Mouse (Mus musculus) layer of hippocampus, postnatal 14 days (tissue): Measurements from ENCODE around the gene Hnrnpr. TPM values are rescaled to one million over a fixed set of nuclear protein-coding genes. Genes with fewer than 3 reads are reported as not detected.

Source experiments
- DNase-seq, 2 experiments: peaks; one replicate each; pipeline ENCODE4 v3.0.0; 2021 to 2022; ENCODE audit warnings: low spot score in 2 of 2, mixed read lengths in 1 of 2
- long read RNA-seq, 2 experiments: library from polyadenylated mRNA; stranded (forward); transcript quantifications; one replicate each; pipeline ENCODE4 v2.0.0; 2021
- total RNA-seq, 2 experiments: library from RNA; stranded (reverse); gene quantifications; 2 replicates each; pipeline ENCODE4 v1.2.3; 2021

Gene Hnrnpr
- total RNA-seq, result 10 to 100 TPM; 97.3 to 99.9 TPM
- long read RNA-seq, experiment 1, full-length matches to known transcripts, result 136 of 144 reads
- long read RNA-seq, experiment 1, partial matches to known transcripts, result 3 of 144 reads
- long read RNA-seq, experiment 1, other reads (novel, unspliced or antisense), result 5 of 144 reads
- long read RNA-seq, experiment 2, full-length matches to known transcripts, result 118 of 130 reads
- long read RNA-seq, experiment 2, partial matches to known transcripts, result 5 of 130 reads
- long read RNA-seq, experiment 2, other reads (novel, unspliced or antisense), result 7 of 130 reads

DNA sequence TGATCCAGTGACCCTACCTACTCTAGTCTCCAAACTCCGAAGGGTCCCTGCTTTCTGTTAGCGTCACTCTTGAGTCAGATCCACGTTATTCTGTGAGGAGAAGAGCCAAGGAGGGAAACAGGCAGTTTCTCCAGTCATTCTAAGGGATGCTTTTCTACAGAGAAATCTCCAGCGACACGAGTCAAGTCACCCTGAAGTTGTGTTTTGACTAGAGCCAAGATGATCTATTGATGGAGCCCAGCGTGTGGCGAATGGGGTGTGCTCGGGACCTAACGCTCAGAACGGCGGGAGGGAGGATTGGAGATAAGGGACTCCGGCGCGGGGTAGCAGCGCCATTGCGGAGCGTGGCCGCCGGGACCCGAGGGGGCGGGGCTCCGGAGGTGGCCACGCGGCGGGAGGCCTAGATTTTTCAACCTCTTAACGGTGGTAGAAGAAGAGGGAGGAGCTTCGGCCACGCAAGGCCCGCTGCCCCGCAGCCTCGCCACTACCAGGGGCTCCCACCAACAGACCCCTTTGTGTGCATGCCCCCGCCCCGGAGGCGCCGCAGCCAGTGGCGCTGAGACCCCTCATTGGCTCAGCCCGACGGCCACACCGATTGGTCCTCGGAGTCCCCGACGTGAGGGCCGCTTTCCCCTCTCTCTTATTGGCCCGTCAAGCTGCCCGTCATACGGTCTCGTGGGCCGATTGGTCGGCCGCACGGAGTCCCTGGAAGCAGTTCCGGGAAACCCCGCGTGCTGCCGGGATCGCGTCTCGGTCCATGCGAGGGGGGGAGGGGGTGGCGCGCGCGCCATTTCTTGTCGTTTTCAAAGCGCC is at the start of gene Hnrnpr:
Gene Hnrnpr, plus strand, starts transcription at position 714 of the 813 bp plus-strand sequence.
- DNase-seq, result peak; percentile 99

DNA sequence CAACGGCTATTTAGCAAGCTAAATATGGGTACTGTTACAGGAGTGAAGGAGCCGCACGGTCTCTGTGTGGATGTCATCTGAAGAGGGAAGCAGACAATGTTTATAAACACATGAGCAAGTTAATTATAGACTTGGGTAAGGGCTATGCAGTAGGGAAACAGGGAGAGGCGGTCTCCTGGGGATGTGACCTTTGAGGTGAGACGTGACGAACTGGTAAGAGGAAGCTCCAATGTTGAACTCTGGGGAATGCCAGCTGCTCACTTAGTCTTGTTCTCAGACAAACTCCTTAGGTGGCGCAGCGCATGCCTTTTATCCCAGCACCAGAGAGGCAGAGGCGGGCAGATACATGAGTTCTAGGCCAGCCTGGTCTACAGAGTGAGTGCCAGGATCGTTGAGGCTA is 48.8 kb upstream of the Hnrnpr start:
- no peak for DNase-seq

DNA sequence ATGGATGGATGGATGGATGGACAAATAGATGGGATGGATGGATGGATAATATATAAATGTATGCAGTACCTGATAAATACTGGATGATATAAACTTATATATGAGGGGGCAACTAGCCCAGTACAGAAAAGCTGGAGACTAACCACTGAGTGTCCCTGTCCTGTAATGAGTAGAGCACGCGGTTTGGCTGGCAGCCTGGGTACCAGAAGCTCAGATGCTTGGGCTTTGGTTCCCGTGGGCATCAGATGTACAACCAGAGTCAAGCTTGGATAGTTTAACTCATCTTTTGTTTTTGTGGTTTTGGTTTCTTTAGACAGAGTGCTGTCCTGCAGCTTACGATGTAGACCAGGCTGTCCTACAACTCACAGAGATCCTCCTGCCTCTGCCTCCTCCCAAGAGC is 47.2 kb upstream of the Hnrnpr start:
- no peak for DNase-seq

DNA sequence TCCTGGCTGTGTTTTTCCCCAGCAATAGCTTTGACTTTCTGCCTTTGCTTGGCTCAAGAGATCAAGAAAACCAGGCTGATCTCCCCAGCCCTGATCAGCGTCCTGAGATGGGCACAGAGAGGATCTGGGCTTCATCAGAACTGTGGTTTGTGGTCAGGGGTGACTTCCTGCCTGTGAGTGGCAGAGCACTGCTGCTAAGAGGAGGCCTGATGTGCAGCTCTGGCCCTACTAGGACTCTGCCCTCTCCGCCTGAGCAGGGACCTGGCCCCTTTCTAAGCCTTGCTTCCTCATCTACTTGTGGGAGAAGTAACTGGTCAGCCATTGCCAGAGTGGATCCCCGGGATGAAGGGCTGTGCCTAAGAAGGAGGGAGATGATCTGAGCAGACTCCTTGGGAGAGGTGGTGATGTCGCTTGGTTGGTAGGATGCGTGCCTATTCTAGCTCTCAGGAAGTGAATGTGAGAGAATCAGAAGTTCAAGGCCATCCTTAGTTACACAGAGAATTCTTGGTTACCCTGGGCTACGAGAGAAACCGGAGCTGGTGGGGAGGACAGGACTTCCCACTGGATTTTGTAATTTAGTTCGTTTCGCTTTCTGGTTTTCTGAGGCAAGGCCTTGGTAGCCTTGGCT is 43.9 kb upstream of the Hnrnpr start:
- no peak for DNase-seq

DNA sequence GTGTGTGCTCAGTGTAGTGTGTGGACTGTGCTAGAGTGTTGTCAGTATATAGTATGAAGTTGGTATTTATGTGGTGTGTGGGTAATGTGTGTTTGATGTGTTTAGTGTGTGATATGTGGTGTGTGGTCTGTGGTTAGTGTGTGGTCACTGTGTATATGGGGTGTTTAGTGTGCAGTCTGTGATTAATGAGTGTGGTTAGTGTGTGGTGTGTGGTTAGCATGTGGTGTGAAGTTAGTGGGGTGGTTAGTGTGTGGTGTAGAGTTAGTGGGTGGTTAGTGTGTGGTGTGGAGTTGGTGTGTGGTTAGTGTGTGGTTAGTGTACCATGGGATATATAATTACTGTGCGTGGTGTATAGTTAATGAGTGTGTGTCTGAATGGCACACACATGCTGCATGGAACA is 41.8 kb upstream of the Hnrnpr start:
- DNase-seq, result no peak

DNA sequence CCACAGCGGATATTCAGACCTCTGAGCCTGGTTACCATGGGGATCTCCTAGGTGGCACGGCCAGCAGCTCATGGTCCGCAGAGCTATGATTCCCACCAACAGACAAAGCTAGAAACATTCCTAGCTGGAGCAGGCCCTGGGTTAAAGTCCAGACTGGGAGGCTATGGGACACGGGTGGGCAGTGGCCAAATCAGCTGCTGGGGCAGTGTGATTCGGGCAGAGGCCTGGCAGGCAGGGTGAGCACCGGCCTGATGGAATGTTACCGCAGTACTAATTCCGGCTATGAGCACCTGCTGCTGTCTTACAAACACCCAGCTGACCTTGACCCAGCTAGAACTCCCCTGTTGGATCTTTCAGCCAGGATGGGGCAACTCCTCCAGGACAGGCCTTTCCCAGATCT is 40.1 kb upstream of the Hnrnpr start:
- DNase-seq, result no peak

DNA sequence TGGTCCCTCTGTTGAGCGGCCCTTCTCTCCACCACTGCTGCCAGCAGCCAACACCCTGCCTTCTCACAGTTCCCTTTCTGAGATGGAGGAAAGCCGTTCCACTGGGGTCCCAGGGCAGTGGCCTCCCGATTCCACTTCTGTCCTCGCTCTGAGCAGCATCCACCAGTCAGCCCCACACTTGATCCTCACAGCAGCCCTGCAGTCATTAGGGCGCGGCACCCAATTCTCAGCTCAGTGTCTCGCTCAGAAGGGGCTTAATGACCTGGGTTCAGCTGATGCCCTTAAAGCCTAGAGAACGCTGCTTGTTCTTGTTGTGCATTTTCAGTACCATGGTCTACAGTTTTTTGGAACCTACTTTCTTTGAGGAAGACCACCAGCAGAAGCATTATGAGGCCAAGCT is 29.6 kb upstream of the Hnrnpr start:
- no peak for DNase-seq

DNA sequence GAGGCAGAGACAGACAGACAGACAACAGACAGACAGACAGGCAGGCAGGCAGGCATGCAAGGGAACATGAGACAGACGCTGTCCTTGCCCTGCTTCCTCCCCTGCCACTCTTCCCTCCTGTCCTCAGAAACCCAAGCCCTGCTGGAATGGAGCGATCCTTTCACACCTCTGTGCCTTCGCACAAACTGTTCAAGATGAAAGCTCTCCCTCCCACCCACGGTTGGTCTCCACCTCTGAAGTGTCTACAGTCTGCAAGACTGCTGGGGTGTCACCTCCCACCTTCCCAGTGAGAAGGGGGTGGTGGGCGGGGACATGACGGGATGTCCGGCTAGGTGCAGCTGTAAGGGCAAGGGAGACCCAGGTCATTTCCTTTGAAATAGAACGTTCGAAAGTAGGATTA is 29.1 kb upstream of the Hnrnpr start:
- DNase-seq, result no peak

DNA sequence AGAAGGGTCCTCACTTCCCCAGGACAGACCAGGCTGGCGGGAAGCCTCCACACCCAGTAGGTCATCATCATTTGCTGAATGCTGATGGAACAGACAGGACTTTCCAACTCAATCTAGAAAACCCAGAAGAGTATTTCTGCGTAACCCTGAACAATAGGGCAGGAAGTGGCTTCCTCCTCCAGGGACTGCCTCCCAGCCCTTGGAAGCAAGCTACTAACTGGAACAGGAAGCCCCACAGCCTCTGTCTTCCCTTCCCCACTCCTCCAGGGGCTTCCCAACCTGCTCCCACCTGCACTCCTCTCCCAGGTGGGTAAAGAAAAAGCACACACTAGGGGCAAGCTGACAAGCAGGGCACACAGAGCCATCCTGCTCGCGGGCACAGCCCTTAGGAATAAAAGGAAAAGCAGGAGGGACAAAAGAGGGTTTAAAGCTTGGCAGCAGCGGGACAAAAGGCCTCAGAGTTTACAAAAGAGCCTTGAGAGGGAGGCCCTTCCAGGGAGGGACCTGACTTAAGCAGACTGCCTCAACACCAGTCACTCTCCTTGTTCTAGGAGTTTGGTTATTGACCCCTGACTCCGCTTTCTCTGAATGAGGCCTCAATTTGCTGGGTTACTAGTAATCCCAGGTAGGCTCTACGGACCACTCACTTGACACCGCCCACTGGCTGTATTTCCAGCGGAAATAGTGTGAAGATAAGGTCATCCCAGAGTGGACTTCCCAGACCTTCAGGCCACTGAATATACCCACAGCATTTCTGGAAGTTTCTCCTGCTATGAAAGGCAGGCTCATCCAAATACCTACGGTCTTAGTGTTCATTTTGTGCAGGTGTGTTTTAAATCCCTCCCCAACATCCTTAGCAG is 27.9 kb upstream of the Hnrnpr start:
- no peak for DNase-seq

DNA sequence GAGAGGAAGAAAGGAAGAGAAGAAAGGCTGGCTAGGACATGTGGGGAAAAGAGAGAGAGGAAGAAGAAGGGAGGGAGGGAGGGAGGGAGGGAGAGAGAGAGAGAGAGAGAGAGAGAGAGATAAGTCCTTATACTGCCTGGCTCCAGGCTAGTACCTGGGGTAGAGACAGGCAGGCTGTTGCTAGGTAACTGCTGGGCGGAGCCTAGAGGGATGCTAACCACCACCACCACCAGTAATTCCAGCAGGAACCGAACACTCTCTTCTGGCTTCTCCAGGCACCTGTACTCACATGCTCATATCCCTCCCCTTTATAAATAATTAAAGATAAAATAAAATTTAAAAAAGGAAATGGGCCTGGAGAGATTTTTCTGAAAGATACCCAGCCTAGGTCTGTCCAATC is 27.0 kb upstream of the Hnrnpr start:
- no peak for DNase-seq

DNA sequence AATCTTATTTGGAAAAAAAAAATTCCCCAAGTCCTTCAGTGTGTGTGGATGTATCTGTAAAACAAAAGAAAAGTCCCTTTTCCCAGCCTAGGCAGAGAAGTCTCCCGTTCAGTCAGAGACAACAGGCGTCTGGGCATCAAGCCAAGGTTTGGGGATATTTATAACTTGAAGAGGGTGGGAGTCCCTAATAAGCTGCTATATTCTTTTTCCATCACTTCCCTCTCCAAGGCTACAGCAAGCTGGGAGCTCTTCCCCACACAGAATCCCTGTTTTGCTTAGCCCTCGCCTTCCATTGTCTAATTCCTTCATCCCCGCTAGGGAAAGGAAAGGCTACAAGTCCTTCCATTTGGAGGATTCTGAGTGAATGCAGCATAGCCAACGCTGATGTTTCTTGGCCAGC is 26.3 kb upstream of the Hnrnpr start, which contains the start of gene Zfp46:
Gene Zfp46, plus strand, starts transcription at position 229 of the 400 bp plus-strand sequence.
- peak; percentile 73 to 93 for DNase-seq

DNA sequence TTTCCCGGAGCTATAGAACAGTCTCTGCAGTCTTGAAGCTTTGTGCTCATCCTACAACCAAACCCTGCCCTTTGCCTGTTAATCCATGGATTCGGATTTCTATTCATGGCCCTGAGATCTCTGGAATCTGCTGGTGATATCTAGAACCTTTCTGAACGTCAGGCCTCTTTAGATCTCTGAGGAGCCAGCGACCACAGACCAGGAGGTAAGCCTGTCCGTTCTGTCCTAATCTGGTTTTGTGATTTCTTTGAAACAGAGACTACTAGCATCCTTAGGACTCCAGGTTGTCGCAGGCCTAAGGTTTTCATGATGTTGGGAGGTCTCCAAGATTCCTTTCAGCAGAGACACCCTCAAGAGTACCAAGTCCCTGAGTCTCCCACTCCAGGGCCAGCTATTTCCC is 25.9 kb upstream of the Hnrnpr start:
- DNase-seq, result peak in 1 of 2 experiments; percentile 23

DNA sequence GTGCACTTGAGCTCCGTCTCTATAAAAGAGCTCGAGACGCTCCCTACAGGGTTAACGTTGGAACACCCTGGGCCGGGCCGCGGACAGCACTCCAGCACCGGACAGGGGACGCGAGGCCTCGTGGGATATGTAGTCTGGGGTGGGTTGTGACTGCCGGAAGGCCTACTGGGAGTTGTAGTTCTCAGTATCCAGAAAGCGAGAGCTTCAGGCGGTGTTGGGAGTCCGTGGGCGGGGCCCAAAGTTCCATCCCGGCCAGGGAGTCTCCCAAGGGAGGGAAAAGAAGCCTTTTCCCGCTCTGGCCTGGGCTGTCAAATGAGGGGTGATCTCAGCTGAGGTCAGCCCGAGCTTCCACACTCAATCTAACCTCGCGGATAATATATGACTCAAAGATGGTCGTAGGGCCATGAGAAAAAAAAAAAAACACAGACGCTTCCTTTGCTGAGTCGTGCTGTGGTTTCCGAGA is 25.4 kb upstream of the Hnrnpr start:
- DNase-seq, result peak; percentile 92 to 96

DNA sequence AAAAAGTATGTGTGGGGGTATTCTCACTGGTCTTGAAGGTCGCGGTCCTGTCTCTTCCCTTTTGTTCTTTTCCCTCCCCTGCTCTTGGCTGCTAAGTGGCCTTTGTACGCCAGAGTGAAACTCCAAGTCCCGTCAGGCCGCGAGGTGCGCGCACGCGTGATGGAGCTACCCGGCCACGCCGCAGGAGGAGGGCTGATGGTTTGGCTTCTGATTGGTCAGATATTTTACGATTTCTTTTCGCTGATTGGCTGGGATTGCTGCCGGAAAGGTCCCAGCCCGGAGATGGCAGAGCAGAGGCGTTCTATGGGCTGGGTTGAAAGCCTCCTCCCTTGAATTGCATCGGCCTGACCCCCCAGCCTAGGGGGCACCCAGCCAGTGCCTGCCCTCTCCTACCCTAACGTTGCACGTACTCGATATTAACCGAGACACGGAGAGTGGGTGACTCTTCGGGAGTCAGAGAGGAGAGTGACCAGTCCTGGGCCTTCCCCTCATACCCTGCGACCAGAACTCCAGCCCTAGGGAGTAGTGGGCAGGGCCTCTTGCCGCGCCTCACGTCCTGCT is 24.9 kb upstream of the Hnrnpr start:
- DNase-seq, result peak; percentile 93 to 98

DNA sequence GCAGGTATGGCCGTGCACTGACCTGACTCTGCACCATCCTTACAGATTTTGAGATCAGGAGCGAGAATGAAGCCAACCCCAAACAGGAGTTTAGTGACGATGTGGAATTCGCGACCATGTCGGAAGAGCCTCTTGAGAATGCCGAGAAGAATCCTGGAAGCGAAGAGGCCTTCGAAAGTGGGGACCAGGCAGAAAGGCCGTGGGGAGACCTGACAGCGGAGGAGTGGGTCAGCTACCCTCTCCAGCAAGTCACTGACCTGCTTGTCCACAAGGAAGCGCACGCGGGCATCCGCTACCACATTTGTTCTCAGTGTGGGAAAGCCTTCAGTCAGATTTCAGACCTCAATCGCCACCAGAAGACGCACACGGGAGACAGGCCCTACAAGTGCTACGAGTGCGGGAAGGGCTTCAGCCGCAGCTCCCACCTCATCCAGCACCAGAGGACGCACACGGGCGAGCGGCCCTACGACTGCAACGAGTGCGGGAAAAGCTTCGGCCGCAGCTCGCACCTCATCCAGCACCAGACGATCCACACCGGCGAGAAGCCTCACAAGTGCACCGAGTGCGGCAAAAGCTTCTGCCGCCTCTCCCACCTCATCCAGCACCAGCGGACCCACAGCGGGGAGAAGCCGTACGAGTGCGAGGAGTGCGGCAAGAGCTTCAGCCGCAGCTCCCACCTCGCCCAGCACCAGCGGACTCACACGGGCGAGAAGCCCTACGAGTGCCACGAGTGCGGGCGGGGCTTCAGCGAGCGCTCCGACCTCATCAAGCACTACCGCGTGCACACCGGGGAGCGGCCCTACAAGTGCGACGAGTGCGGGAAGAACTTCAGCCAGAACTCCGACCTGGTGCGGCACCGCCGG is 20.6 kb upstream of the Hnrnpr start:
- no peak for DNase-seq

DNA sequence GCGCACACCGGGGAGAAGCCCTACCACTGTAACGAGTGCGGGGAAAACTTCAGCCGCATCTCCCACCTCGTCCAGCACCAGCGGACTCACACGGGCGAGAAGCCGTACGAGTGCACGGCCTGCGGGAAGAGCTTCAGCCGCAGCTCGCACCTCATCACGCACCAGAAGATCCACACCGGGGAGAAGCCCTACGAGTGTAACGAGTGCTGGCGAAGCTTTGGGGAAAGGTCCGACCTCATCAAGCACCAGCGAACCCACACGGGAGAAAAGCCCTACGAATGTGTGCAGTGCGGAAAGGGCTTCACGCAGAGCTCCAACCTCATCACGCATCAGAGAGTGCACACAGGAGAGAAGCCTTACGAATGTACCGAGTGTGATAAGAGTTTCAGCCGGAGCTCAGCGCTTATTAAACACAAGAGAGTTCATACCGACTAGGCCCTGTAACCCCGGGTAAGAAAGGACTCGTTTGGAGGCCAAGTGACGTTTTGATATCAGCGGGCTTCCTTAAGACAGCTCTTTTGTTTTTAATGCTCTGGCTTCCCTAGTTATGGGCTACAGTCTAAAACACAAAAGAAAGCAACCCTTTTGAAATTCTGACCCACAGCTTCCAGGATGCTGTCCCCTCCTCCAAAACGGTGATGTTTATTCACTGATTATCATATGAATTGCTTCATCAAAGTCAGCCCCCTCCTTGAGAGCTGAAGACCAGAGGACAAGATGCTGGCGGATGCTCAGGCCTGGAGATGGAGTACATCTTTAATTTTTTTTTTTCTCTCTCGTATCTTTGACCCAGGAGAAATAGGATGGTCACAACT is 19.8 kb upstream of the Hnrnpr start:
- DNase-seq, result no peak

DNA sequence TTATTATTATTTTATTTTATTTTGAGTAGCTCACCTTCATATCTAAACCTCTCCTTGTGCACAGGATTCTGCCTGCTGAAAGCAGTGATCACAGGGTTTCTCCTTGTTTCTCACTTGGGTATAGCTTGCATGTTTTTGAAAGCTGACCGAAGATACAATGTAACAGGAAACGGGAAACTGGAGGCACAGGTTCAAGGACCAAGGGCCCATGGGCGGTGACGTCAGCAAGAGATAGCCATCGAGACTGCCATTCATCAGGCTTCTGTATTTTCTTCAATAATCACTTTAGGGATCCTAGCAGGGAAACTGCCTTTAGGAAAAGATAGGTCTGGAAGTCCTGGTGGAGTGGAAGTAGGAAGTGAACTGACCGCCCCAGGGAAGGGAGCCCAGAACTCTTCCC is 19.1 kb upstream of the Hnrnpr start:
- no peak for DNase-seq

DNA sequence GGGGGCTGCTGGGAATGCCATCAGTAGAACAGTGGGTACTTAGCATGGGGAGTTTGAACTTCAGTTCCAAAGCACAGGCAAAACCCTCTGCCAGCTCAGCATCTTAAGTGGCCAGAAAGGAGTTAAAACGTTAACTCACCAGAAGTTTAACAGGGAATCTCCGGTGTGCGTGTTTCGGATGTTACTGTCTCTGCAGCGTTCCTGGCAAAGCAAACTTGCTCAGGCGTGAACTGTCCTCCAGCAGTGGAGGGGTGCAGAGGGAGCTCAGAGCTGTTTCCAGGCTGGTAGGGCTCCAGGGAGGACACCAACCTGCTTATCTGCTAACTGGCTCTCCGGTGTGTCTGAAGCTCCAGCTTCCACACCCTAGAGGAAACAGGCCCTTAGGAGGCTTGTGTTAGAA is 14.8 kb upstream of the Hnrnpr start:
- no peak for DNase-seq

DNA sequence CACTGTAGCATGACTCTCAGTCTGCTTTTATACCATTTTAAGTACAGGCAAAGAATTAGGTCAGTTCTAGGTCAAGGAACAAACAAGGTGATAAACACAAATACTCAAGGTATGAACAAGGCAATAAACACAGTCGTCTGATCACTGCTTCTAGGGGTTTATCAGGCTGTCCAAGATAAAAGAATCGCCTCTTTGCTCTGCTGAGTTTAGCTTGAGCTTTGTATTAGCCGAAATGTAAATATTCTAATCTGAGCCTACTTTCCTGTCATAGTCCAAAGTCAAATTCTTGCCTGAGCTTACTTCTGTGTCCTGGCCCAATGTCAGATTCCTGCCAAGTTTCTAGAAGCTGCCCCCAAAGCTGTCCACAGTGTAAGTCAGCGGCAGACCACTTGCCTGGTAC is 8.3 kb upstream of the Hnrnpr start:
- no peak for DNase-seq
